Mouse (Mus musculus) thymus, adult 2 months (tissue): Measurements from ENCODE around the gene Epha3.

Source experiments
- CTCF ChIP-seq: fragments of 200-500 bp; IDR thresholded peaks from 2 replicates; pipeline ENCODE4 v1.5.1; 2012; ENCODE audit warnings: mild to moderate bottlenecking, control low read depth, low read length, moderate library complexity, borderline replicate concordance; ENCODE audit not compliant: control insufficient read depth, poor library complexity, insufficient read depth; ENCODE audit errors: extremely low read depth
- POLR2A ChIP-seq: fragments of 200-500 bp; IDR thresholded peaks from 2 replicates; pipeline ENCODE4 v1.6.1; 2012; ENCODE audit warnings: mild to moderate bottlenecking, low read length, control low read depth, moderate library complexity; ENCODE audit not compliant: control insufficient read depth, poor library complexity, insufficient read depth; ENCODE audit errors: extremely low read depth

- no peak for TF ChIP-seq CTCF
- no peak for TF ChIP-seq POLR2A
These were observed 91.4 kb downstream of the Epha3 start for GRCm38 (mm10) chr16:63772566-63772965.
